Mouse (Mus musculus): ENCODE measurements at regions not wholly inside any gene's neighbourhood (a gene's known extent, or its start where the extent isn't known, plus 50 kb on each side); places are given as distances from the start of the nearest gene placed in this dataset.

- DNase-seq (ENCODE audit: low spot score in 2 of 2): no peak
Observed at GRCm38 (mm10) chr15:31173309-31174115, 50.6 kb upstream of the Dap start.

Data from layer of hippocampus, adult 18-20 months (tissue).